11 mouse cellular contexts compared by ENCODE assay signal in the genomic region with DNA sequence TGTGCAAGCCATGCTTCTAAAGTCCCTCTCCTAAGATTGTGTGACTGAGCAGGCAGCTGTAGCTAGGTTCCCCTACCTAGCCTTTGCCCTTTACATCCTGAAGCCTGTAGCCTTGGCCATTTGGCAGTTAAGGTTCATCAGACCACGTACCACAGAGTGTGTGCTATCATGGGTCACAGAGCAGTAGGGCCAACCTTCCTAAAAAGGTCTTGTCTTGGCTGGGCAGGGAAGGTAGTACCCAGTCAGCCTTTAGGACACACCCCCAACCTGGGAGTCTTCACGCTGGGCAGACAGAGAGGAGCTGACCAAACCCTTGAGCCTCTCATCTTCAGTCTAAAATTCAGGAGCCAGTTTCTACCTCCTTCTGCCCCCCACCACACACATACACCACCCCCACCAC. TPM values are rescaled to one million over a fixed set of nuclear protein-coding genes. Genes with fewer than 3 reads are reported as not detected.
A peak's percentile ranks its signal among the peaks of the same experiment; 100 is the strongest.
DNase-seq lines count a peak whose midpoint lies in the region; ATAC-seq lines count a peak whose summit lies in the region.
"Had no signal": no experiment of that assay in that cellular context is flagged by ENCODE, and none has a peak within 500 bp of the region (broad histone marks: within the 10 kb centered on the region; RNA-seq: fewer than 3 reads in every experiment).

No protein-coding gene starts in this region.

- no peak for DNase-seq in heart, postnatal 10 days
- DNase-seq in embryonic facial prominence, embryonic 10.5 days (ENCODE audit: low spot score), result no peak
- no peak for DNase-seq in spleen, adult 12 weeks (ENCODE audit: low spot score)
- DNase-seq in thymus, postnatal 10 days (ENCODE audit: low spot score in 2 of 2), result no peak
- no peak for DNase-seq in left cerebral cortex, adult 8-10 months (ENCODE audit: low spot score in 2 of 2)
- DNase-seq: lung, adult 18-20 months had no signal

- intact Hi-C loops in heart, postnatal 10 days (cut with DNase I), result no loop called here

- no peaks in the 10 kb centered on the region for H3K27me3 ChIP-seq in heart, embryonic 13.5 days (replicated peaks)
- H3K27me3 ChIP-seq in embryonic facial prominence, embryonic 10.5 days (replicated peaks; ENCODE audit: low read depth, poor library complexity, severe bottlenecking), result no peaks in the 10 kb centered on the region
- H3K27me3 ChIP-seq in hindbrain, embryonic 15.5 days, result no peaks in the 10 kb centered on the region
- H3K27me3 ChIP-seq in limb, embryonic 13.5 days, result no peaks in the 10 kb centered on the region

- peak overlapping the region; percentile 96 for H3K4me2 ChIP-seq in heart, embryonic 13.5 days
- H3K4me2 ChIP-seq in hindbrain, embryonic 15.5 days, result peak overlapping the region; percentile 99
- peak overlapping the region; percentile 95 for H3K4me2 ChIP-seq in limb, embryonic 13.5 days (replicated peaks)

- H3K4me3 ChIP-seq in heart, embryonic 13.5 days, result no peak overlapping the region
- H3K4me3 ChIP-seq in embryonic facial prominence, embryonic 10.5 days, result peak overlapping the region; percentile 98; the same call in 1 of the 2 replicates
- no peak overlapping the region for H3K4me3 ChIP-seq in hindbrain, embryonic 15.5 days
- no peak overlapping the region for H3K4me3 ChIP-seq in limb, embryonic 13.5 days

- peak overlapping the region; percentile 97 for H3K27ac ChIP-seq in heart, embryonic 13.5 days (replicated peaks)
- peak overlapping the region; percentile 91 for H3K27ac ChIP-seq in embryonic facial prominence, embryonic 10.5 days (replicated peaks)
- H3K27ac ChIP-seq in hindbrain, embryonic 15.5 days (replicated peaks), result no peak overlapping the region; the same call in none of the 2 replicates
- peak overlapping the region; percentile 72; the same call in 1 of the 2 replicates for H3K27ac ChIP-seq in limb, embryonic 13.5 days

- H3K4me1 ChIP-seq in heart, embryonic 13.5 days, result peaks cover 74% of the 10 kb centered on the region
- peaks cover 91% of the 10 kb centered on the region for H3K4me1 ChIP-seq in embryonic facial prominence, embryonic 10.5 days
- peaks cover 72% of the 10 kb centered on the region for H3K4me1 ChIP-seq in hindbrain, embryonic 15.5 days (replicated peaks)
- H3K4me1 ChIP-seq in limb, embryonic 13.5 days, result peaks cover 71% of the 10 kb centered on the region

- peak overlapping the region; percentile 33 for H3K9ac ChIP-seq in heart, embryonic 13.5 days
- 0 out of 2 replicates have a peak overlapping the region, but pooled peaks have one; percentile 97 for H3K9ac ChIP-seq in hindbrain, embryonic 15.5 days
- no peak overlapping the region for H3K9ac ChIP-seq in limb, embryonic 13.5 days

- H3K36me3 ChIP-seq in heart, embryonic 13.5 days, result peaks cover 6% of the 10 kb centered on the region
- H3K36me3 ChIP-seq in embryonic facial prominence, embryonic 10.5 days (replicated peaks), result peaks cover 15% of the 10 kb centered on the region
- peaks cover 4% of the 10 kb centered on the region; the same call in 1 of the 2 replicates for H3K36me3 ChIP-seq in hindbrain, embryonic 15.5 days
- peaks cover 4% of the 10 kb centered on the region for H3K36me3 ChIP-seq in limb, embryonic 13.5 days

- 37% methylated on average over 2 of the region's 2 CpGs for WGBS in heart, embryonic 13.5 days
- WGBS in embryonic facial prominence, embryonic 10.5 days, result 53% methylated on average over 2 of the region's 2 CpGs
- 61% methylated on average over 2 of the region's 2 CpGs for WGBS in hindbrain, embryonic 15.5 days
- WGBS in limb, embryonic 13.5 days, result 46% methylated on average over 2 of the region's 2 CpGs

- ATAC-seq in heart, embryonic 13.5 days (ENCODE audit: extremely low read depth, insufficient number of reproducible peaks, low FRiP score, low TSS enrichment), result no peak
- ATAC-seq in hindbrain, embryonic 15.5 days (ENCODE audit: low FRiP score, low read depth), result no peak
- no peak for ATAC-seq in limb, embryonic 13.5 days (ENCODE audit: low FRiP score, low read depth)

- H3K9me3 ChIP-seq in heart, embryonic 13.5 days, result no peaks in the 10 kb centered on the region
- no peaks in the 10 kb centered on the region for H3K9me3 ChIP-seq in embryonic facial prominence, embryonic 10.5 days
- no peaks in the 10 kb centered on the region for H3K9me3 ChIP-seq in hindbrain, embryonic 15.5 days
- no peaks in the 10 kb centered on the region for H3K9me3 ChIP-seq in limb, embryonic 13.5 days

RNA-seq across cellular contexts. Expression of a gene that starts 51.8 kb away (rescaled TPM):
- not detected in 2 replicates for polyA plus RNA-seq in heart, embryonic 13.5 days (2015; fragmentation: Nextera tagmentation; extraction: Ambion mirVana)
- not detected for total RNA-seq in heart, postnatal 10 days (2021)
- polyA plus RNA-seq in embryonic facial prominence, embryonic 10.5 days (2016; fragmentation: Nextera tagmentation; extraction: Ambion mirVana), result not detected in 2 replicates
- not detected in 2 replicates for polyA plus RNA-seq in hindbrain, embryonic 15.5 days (2015; fragmentation: Nextera tagmentation; extraction: Ambion mirVana)
- polyA plus RNA-seq in limb, embryonic 13.5 days (2015; fragmentation: Nextera tagmentation; extraction: Ambion mirVana), result not detected in 2 replicates
- total RNA-seq in left cerebral cortex, adult 8-10 months (2022), result not detected
- total RNA-seq: hematopoietic stem cell, adult 5-6 weeks; neutrophil, adult 5-6 weeks had no signal
